Mouse (Mus musculus) liver, embryonic 11.5 days (tissue): ENCODE results near the gene Mrgprd. TPM values are rescaled to one million over a fixed set of nuclear protein-coding genes. Genes with fewer than 3 reads are reported as not detected.

Experiments used
- ATAC-seq: fragments of 200-750 bp; cut with Nextera tagmentation; replicated peaks from 2 replicates; pipeline ENCODE4 v1.8.0; 2017; ENCODE audit warnings: moderate number of reproducible peaks, mild to moderate bottlenecking, moderate TSS enrichment, moderate library complexity; ENCODE audit not compliant: low FRiP score
- DNase-seq: peaks from one replicate; pipeline ENCODE4 v3.0.0-alpha.2; 2017; ENCODE audit warnings: low spot score
- H3K27ac ChIP-seq: fragments of 300-500 bp; sonication (generic); 2 replicates; pipeline ENCODE4 v1.5.1; 2014; ENCODE audit warnings: mild to moderate bottlenecking, low read depth, low read length, control low read depth
- H3K27me3 ChIP-seq: fragments of 300-500 bp; sonication (generic); replicated peaks from 2 replicates; pipeline ENCODE4 v1.6.1; 2014; ENCODE audit warnings: low read length, mixed read lengths; ENCODE audit not compliant: control insufficient read depth, insufficient read depth
- H3K36me3 ChIP-seq: fragments of 300-500 bp; sonication (generic); 2 replicates; pipeline ENCODE4 v1.6.1; 2014; ENCODE audit warnings: mild to moderate bottlenecking, low read length, moderate library complexity, mixed read lengths; ENCODE audit not compliant: control insufficient read depth, insufficient read depth
- H3K4me1 ChIP-seq: fragments of 300-500 bp; sonication (generic); replicated peaks from 2 replicates; pipeline ENCODE4 v1.6.1; 2014; ENCODE audit warnings: low read length, mixed read lengths; ENCODE audit not compliant: control insufficient read depth, insufficient read depth
- H3K4me2 ChIP-seq: fragments of 300-500 bp; sonication (generic); 2 replicates; pipeline ENCODE4 v1.6.1; 2014; ENCODE audit warnings: mild to moderate bottlenecking, control low read depth, moderate library complexity
- H3K4me3 ChIP-seq: fragments of 300-500 bp; sonication (generic); 2 replicates; pipeline ENCODE4 v1.5.1; 2014; ENCODE audit warnings: low read depth, low read length, control low read depth
- H3K9ac ChIP-seq: fragments of 300-500 bp; sonication (generic); 2 replicates; pipeline ENCODE4 v1.6.1; 2014; ENCODE audit warnings: low read depth, low read length, control low read depth
- H3K9me3 ChIP-seq: fragments of 300-500 bp; sonication (generic); 2 replicates; pipeline ENCODE4 v1.6.1; 2016; ENCODE audit warnings: low read length, inconsistent platforms, mixed read lengths; ENCODE audit not compliant: control insufficient read depth
- WGBS: fragments of 180-500 bp; shearing (Covaris S2); extraction: QIAGEN DNeasy Blood & Tissue Kit; methylation state at CpG from one replicate; pipeline ENCODE4 v1.1.7; 2014; 5-methylcytosine and 5-hydroxymethylcytosine counted together
- polyA plus RNA-seq: library from polyadenylated mRNA; unstranded; fragments of >200 nt; fragmentation: Nextera tagmentation; extraction: Ambion mirVana; gene quantifications from 2 replicates; pipeline ENCODE4 v1.2.1, GENCODE M21; 2014

The Mrgprd gene
- polyA plus RNA-seq, 1 experiment from 2014 or later: not detected

DNA sequence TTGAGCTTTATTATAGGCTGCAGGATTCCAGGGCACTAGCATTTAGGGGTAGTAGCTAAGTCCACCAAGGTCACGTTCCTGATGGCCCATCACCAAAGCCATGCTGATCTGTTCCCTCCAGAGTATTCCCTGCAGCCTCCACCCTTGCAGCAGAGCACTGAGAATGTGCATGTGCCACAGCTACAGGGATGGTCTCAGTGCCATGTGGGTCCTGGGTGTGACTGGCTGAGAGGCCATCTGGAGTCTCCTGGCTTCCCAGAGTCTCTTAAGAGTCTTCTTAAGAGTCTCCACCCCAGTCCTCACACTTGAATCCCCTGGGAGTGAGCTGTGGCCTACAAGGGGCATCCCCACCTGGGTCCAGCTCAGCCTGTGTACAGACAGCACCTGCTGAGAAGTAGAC lies 4.8 kb upstream of the Mrgprd start:
- no peak overlapping the region for H3K9ac ChIP-seq
- H3K36me3 ChIP-seq: no peaks in the 10 kb centered on the region
- H3K27me3 ChIP-seq: no peaks in the 10 kb centered on the region
- no peak for DNase-seq
- no peaks in the 10 kb centered on the region for H3K4me1 ChIP-seq
- no peak for ATAC-seq
- no peak overlapping the region for H3K4me2 ChIP-seq
- WGBS: 75% methylated on average over 1 of the region's 1 CpGs
- H3K4me3 ChIP-seq: no peak overlapping the region
- no peak overlapping the region for H3K27ac ChIP-seq
- H3K9me3 ChIP-seq: no peaks in the 10 kb centered on the region

DNA sequence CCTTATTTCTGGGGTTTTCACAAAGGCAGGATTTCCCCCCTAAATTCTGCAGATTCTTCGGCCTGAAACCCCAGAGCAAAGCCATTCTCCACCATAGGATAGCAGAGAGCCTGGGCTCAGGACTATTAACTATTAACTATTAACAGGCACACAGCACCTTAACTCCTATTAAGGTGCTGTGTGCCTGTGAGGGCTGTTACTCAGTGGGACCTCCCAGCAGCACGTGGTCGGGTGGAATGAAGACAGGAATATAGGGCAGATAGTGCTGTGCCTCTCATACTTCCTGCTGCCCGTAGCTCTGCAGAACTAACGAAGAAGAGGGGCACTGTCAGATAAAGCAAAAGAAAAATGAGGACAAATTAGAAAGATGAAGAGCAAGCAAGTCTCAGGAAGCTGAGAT lies 4.1 kb upstream of the Mrgprd start:
- Histone ChIP-seq H3K4me2 (no peak overlapping the region), H3K36me3 (no peaks in the 10 kb centered on the region), H3K4me3 (no peak overlapping the region), H3K9ac (no peak overlapping the region), H3K27me3 (no peaks in the 10 kb centered on the region), H3K4me1 (no peaks in the 10 kb centered on the region), H3K27ac (no peak overlapping the region), H3K9me3 (no peaks in the 10 kb centered on the region)
- WGBS: 45% methylated on average over 5 of the region's 5 CpGs
- DNase-seq: no peak
- no peak for ATAC-seq

DNA sequence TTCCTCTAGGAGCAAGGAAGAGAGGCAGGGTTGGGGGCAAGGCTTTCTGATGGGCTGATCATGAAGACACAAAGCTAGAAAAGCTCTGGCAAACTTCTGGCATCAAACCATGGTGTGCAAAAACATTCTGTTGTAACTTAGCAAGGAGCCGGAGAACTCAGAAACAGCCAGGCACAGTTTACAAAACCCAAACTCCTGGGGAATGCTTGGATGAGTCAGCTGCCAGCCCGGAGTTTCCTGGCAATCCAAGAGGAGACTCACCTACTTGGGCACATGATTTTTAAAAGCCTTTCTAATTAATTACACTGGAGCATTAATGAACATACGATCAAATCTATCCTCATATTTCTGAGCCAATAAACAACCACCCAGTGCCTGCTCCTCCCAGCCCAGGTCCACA lies 2.5 kb upstream of the Mrgprd start:
- Histone ChIP-seq H3K27ac (no peak overlapping the region), H3K4me1 (no peaks in the 10 kb centered on the region), H3K9me3 (no peaks in the 10 kb centered on the region), H3K9ac (no peak overlapping the region), H3K27me3 (no peaks in the 10 kb centered on the region), H3K4me3 (no peak overlapping the region), H3K36me3 (no peaks in the 10 kb centered on the region), H3K4me2 (no peak overlapping the region)
- WGBS: 67% methylated on average over 3 of the region's 3 CpGs
- DNase-seq (no peak), ATAC-seq (no peak)

DNA sequence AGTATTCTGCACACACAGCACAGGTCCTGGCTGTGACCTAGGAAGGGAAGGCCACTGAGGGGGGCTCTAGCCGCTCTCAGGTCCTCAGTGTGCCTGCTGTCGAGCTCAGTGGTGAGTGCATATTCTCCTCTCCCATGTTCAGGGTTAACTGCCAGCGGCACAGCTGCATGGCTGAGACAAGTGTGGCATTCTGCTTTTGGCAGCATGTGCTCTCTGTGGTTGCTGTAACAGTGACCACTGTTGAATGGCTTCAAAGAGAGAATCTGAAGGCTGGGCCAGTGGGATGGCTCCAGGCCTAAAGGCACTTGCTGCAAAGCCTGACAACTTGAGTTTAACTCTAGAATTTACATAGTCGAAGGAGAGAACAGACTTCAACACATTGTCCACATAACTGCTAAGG lies 2.9 kb downstream of the Mrgprd start:
- no peak overlapping the region for H3K4me3 ChIP-seq
- H3K9ac ChIP-seq: no peak overlapping the region
- H3K4me2 ChIP-seq: no peak overlapping the region
- H3K9me3 ChIP-seq: no peaks in the 10 kb centered on the region
- no peak overlapping the region for H3K27ac ChIP-seq
- H3K36me3 ChIP-seq: no peaks in the 10 kb centered on the region
- no peak for DNase-seq
- no peaks in the 10 kb centered on the region for H3K27me3 ChIP-seq
- ATAC-seq: no peak
- no peaks in the 10 kb centered on the region for H3K4me1 ChIP-seq
- WGBS: 73% methylated on average over 4 of the region's 4 CpGs

DNA sequence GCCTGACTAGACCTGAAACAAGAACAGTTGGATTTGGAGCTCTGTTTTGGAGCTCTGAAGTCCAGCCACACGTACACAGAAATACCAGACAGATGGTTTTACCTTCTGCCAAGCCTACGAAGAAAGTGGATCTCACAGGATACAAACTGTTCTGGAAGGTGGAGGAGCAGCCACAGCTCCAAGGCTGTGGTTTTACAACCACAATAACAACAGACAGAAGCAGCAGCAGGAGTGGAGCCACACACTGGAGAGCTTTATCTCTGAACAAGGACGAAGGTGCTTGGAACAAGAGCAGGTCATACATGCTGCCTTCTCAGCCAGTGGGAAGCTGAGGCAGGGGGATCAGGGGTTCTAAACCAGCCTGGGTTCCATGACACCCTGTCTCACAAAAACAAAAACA lies 4.8 kb downstream of the Mrgprd start:
- no peak overlapping the region for H3K9ac ChIP-seq
- H3K36me3 ChIP-seq: no peaks in the 10 kb centered on the region
- ATAC-seq: no peak
- H3K27me3 ChIP-seq: no peaks in the 10 kb centered on the region
- no peak overlapping the region for H3K27ac ChIP-seq
- no peak for DNase-seq
- no peak overlapping the region for H3K4me2 ChIP-seq
- no peaks in the 10 kb centered on the region for H3K4me1 ChIP-seq
- 52% methylated on average over 3 of the region's 3 CpGs for WGBS
- no peak overlapping the region for H3K4me3 ChIP-seq
- H3K9me3 ChIP-seq: no peaks in the 10 kb centered on the region

DNA sequence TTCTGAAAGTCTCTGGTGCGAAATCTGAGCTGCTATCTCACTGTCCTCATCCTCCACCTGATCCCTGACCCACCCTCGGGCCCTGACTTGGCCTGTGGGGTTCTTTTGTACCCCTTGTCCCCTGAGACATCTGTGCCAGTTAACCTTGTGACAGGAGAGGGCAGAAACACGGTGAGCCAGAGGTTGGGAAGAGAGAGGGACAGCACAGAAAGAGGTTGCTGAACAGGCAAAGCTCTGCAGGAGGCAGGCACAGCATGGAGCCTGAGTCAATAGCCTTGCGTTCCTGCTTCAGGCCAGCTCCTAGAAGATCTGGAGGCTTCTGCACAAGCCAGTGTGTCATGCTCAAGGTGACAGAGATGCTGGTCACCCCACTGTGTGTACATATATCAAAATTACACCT lies 9.0 kb downstream of the Mrgprd start:
- H3K4me3 ChIP-seq: no peak overlapping the region
- 35% methylated on average over 4 of the region's 4 CpGs for WGBS
- ATAC-seq (no peak), DNase-seq (no peak)
- no peaks in the 10 kb centered on the region for H3K27me3 ChIP-seq
- H3K9me3 ChIP-seq: no peaks in the 10 kb centered on the region
- no peak overlapping the region for H3K4me2 ChIP-seq
- H3K36me3 ChIP-seq: no peaks in the 10 kb centered on the region
- H3K9ac ChIP-seq: no peak overlapping the region
- no peaks in the 10 kb centered on the region for H3K4me1 ChIP-seq
- no peak overlapping the region for H3K27ac ChIP-seq

DNA sequence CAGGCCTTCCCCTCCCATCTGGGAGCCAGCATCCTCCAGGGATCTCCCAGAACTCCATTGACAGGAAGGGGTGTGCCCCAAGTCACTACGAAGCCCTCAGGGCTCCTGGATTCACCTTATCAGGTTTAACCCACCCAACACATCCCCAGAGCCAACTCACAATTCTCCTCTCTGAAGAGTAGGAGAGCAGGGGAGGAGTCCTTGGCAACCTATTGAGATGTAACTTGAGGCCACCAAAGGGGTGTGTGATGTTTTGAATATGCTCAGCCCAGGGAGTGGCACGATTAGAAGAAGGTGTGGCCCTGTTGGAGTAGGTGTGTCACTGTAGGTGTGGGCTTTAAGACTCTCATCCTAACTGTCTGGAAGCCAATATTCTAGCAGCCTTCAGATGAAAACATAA lies 11.1 kb downstream of the Mrgprd start:
- WGBS: 37% methylated on average over 2 of the region's 2 CpGs
- H3K36me3 ChIP-seq: no peaks in the 10 kb centered on the region
- no peak for ATAC-seq
- no peaks in the 10 kb centered on the region for H3K9me3 ChIP-seq
- no peak overlapping the region for H3K9ac ChIP-seq
- no peak overlapping the region for H3K27ac ChIP-seq
- no peak for DNase-seq
- H3K4me3 ChIP-seq: no peak overlapping the region
- H3K4me2 ChIP-seq: no peak overlapping the region
- no peaks in the 10 kb centered on the region for H3K4me1 ChIP-seq
- H3K27me3 ChIP-seq: no peaks in the 10 kb centered on the region

DNA sequence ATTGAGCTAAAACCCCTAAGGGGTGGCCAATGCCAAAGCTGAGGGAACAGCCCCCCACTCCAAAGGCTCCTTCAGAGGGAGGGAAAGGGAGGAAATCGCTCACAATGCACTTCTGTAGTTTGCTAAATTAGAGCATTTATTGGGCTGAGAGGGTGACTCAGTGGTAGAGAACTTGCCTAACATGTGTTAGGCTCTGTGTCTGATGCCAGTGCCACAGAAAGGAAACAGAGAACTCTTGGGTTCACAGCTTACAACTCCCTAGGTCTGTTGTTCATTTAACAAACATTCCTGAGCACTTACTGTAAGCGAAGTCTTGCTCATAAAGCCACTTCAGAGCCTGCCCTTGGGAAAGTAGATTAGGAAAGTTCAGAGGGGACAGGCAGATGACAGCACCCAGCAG lies 15.3 kb downstream of the Mrgprd start:
- H3K4me1 ChIP-seq: no peaks in the 10 kb centered on the region
- H3K4me2 ChIP-seq: no peak overlapping the region
- no peak for DNase-seq
- H3K36me3 ChIP-seq: no peaks in the 10 kb centered on the region
- H3K27me3 ChIP-seq: no peaks in the 10 kb centered on the region
- H3K9me3 ChIP-seq: no peaks in the 10 kb centered on the region
- no peak for ATAC-seq
- H3K9ac ChIP-seq: no peak overlapping the region
- no peak overlapping the region for H3K27ac ChIP-seq
- H3K4me3 ChIP-seq: no peak overlapping the region
- 61% methylated on average over 2 of the region's 2 CpGs for WGBS

DNA sequence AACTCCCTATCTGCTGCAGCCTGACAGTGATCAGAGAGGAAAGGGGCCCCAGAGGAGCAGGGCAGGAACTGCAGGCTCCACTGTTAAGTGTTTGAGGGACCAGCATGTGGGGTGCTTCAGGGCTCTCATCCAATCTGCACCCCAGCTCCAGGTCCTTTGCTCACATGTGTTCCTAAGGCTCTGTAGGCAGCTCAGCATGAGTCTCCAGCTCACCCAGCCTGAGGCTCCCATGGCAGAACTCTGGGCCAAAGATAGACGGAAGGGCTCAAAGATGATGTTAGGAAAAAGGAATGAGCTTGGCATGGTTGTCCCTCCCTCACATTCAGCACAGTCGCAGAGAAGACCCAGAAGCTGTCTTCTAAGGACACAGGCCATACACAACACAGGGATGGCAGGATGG lies 16.0 kb downstream of the Mrgprd start:
- Histone ChIP-seq H3K4me2 (no peak overlapping the region), H3K4me3 (no peak overlapping the region), H3K9ac (no peak overlapping the region), H3K36me3 (no peaks in the 10 kb centered on the region), H3K9me3 (no peaks in the 10 kb centered on the region), H3K4me1 (no peaks in the 10 kb centered on the region), H3K27ac (no peak overlapping the region), H3K27me3 (no peaks in the 10 kb centered on the region)
- DNase-seq (no peak), ATAC-seq (no peak)
- WGBS: 66% methylated on average over 2 of the region's 2 CpGs
